8 mouse cellular contexts compared by ENCODE assay signal in the genomic region with DNA sequence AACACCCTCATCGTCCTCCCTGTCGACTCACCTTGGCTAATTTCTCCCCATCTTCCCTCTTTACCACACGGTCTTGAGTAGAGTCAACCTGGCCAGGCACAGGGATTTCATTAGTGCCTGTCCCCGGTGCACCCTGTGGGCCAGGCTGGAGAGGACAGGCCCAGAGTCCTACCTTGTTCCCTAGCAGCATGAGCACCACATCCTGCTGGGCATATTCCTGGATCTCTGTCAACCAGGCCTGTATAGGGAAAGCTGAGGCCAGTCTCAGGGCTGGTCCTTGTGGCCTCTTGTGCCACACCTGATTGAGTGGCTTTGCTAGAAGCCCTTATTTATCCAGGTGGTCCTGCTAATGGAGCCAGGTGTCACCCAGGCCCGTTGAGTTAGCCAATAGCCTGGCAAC. TPM values are rescaled to one million over a fixed set of nuclear protein-coding genes. Genes with fewer than 3 reads are reported as not detected.
DNase-seq lines count a peak whose midpoint lies in the region; ATAC-seq and TF ChIP-seq lines count a peak whose summit lies in the region.

No protein-coding gene starts in this region.

- 23% methylated on average over 5 of the region's 5 CpGs for WGBS in kidney, embryonic 15.5 days
- WGBS in bone marrow, adult 2 months, result 48% methylated on average over 5 of the region's 5 CpGs
- WGBS in hindbrain, postnatal 0 days, result 29% methylated on average over 5 of the region's 5 CpGs
- 28% methylated on average over 5 of the region's 5 CpGs for whole genome bisulfite sequencing in midbrain, embryonic 15.5 days

- peak overlapping the region; percentile 83 for H3K27ac ChIP-seq in kidney, embryonic 15.5 days
- no peak overlapping the region; the same call in 1 of the 2 replicates for H3K27ac ChIP-seq in bone marrow, adult 2 months (ENCODE audit: control insufficient read depth, insufficient read depth, low read depth, low read length, poor library complexity)
- H3K27ac ChIP-seq in hindbrain, postnatal 0 days, result peak overlapping the region; percentile 2; the same call in 1 of the 2 replicates
- H3K27ac ChIP-seq in midbrain, embryonic 15.5 days, result no peak overlapping the region

- peaks cover 24% of the 10 kb centered on the region for H3K36me3 ChIP-seq in kidney, embryonic 15.5 days
- no peaks in the 10 kb centered on the region for H3K36me3 ChIP-seq in hindbrain, postnatal 0 days (ENCODE audit: insufficient read depth, low read length)
- no peaks in the 10 kb centered on the region for H3K36me3 ChIP-seq in midbrain, embryonic 15.5 days (replicated peaks)

- TF ChIP-seq CTCF in bone marrow, adult 2 months (IDR thresholded peaks at IDR 0.05; ENCODE audit: control insufficient read depth, insufficient read depth, low read length), result no peak
- TF ChIP-seq CTCF in hindbrain, postnatal 0 days (IDR thresholded peaks at IDR 0.05; ENCODE audit: low read depth), result no peak

- peak overlapping the region; percentile 61 for H3K9ac ChIP-seq in kidney, embryonic 15.5 days
- peak overlapping the region; percentile 71 for H3K9ac ChIP-seq in hindbrain, postnatal 0 days (replicated peaks; ENCODE audit: low read length)
- peak overlapping the region; percentile 57 for H3K9ac ChIP-seq in midbrain, embryonic 15.5 days

- no peak for DNase-seq in kidney, postnatal 25 days
- no peak for DNase-seq in hindbrain, postnatal 0 days (ENCODE audit: low spot score)
- no peak for DNase-seq in gastrocnemius, postnatal 36 days
- DNase-seq in adrenal gland, postnatal 36 days, result no peak
- no peak for DNase-seq in ovary, postnatal 14 days (ENCODE audit: low spot score)

- peak overlapping the region; percentile 75 for H3K4me3 ChIP-seq in kidney, embryonic 15.5 days (replicated peaks)
- H3K4me3 ChIP-seq in bone marrow, adult 2 months (replicated peaks; ENCODE audit: control insufficient read depth, low read depth, low read length), result no peak overlapping the region
- H3K4me3 ChIP-seq in hindbrain, postnatal 0 days (ENCODE audit: low read length), result peak overlapping the region; percentile 60
- H3K4me3 ChIP-seq in midbrain, embryonic 15.5 days, result peak overlapping the region; percentile 59

- ATAC-seq in kidney, embryonic 15.5 days (replicated peaks; ENCODE audit: low FRiP score), result no peak
- no peak for ATAC-seq in hindbrain, postnatal 0 days
- ATAC-seq in midbrain, embryonic 15.5 days (replicated peaks), result no peak

- peak overlapping the region; percentile 82 for H3K4me2 ChIP-seq in kidney, embryonic 15.5 days
- H3K4me2 ChIP-seq in hindbrain, postnatal 0 days (ENCODE audit: low read depth, low read length), result peak overlapping the region; percentile 90
- H3K4me2 ChIP-seq in midbrain, embryonic 15.5 days, result peak overlapping the region; percentile 81

- intact Hi-C loops in gastrocnemius, postnatal 36 days (cut with DNase I), result loop anchor here (5.0 kb wide), 2 partner anchors 97 to 127 kb away; partner anchors contain the start of gene Npw

- H3K9me3 ChIP-seq in kidney, embryonic 15.5 days (replicated peaks), result no peaks in the 10 kb centered on the region
- no peaks in the 10 kb centered on the region for H3K9me3 ChIP-seq in hindbrain, postnatal 0 days (ENCODE audit: low read length)
- H3K9me3 ChIP-seq in midbrain, embryonic 15.5 days, result no peaks in the 10 kb centered on the region

- 0 out of 2 replicates have a peak, but pooled peaks have one; percentile 11 for TF ChIP-seq POLR2A in bone marrow, adult 2 months (IDR thresholded peaks at IDR 0.05; ENCODE audit: borderline replicate concordance, control insufficient read depth, low read depth, low read length)

- peaks cover 73% of the 10 kb centered on the region for H3K4me1 ChIP-seq in kidney, embryonic 15.5 days
- H3K4me1 ChIP-seq in bone marrow, adult 2 months (ENCODE audit: control insufficient read depth, insufficient read depth, low read length), result peaks cover 10% of the 10 kb centered on the region
- peaks cover 31% of the 10 kb centered on the region for H3K4me1 ChIP-seq in hindbrain, postnatal 0 days (ENCODE audit: insufficient read depth, low read length)
- peaks cover 68% of the 10 kb centered on the region for H3K4me1 ChIP-seq in midbrain, embryonic 15.5 days

- no peaks in the 10 kb centered on the region for H3K27me3 ChIP-seq in kidney, embryonic 15.5 days
- no peaks in the 10 kb centered on the region for H3K27me3 ChIP-seq in hindbrain, postnatal 0 days (ENCODE audit: insufficient read depth, low read length)
- H3K27me3 ChIP-seq in midbrain, embryonic 15.5 days (replicated peaks), result no peaks in the 10 kb centered on the region

RNA-seq across cellular contexts. Expression of gene Traf7, which starts 2.1 kb away (rescaled TPM):
- 85.8 and 96.1 TPM in 2 replicates for polyA plus RNA-seq in kidney, embryonic 15.5 days (2015; fragmentation: Nextera tagmentation; extraction: Ambion mirVana)
- 79.2 and 108 TPM in 2 replicates for polyA plus RNA-seq in bone marrow, adult 2 months (2011; ENCODE audit: insufficient read depth, insufficient read length, low replicate concordance, missing spikeins)
- 159 and 165 TPM in 2 replicates for total RNA-seq in hindbrain, postnatal 0 days (2014; rRNA removed)
- 64.0 and 66.1 TPM in 2 replicates for polyA plus RNA-seq in hindbrain, postnatal 0 days (2015; fragmentation: Nextera tagmentation; extraction: Ambion mirVana)
- polyA plus RNA-seq in midbrain, embryonic 15.5 days (2015; fragmentation: Nextera tagmentation; extraction: Ambion mirVana), result 108 and 112 TPM in 2 replicates
- 10 to 100 TPM; 23.7 to 30.2 TPM for total RNA-seq in gastrocnemius, postnatal 36 days (2021)
- 100 to 1,000 TPM in 1 of 2 experiments, 10 to 100 TPM in 1; 94.7 to 118 TPM for total RNA-seq in adrenal gland, postnatal 36 days (2021)

RNA-seq across cellular contexts. Expression of gene Rab26, which starts 4.1 kb away (rescaled TPM):
- 2.8 TPM in 2 replicates for polyA plus RNA-seq in kidney, embryonic 15.5 days (2015; fragmentation: Nextera tagmentation; extraction: Ambion mirVana)
- not detected in 2 replicates for polyA plus RNA-seq in bone marrow, adult 2 months (2011; ENCODE audit: insufficient read depth, insufficient read length, low replicate concordance, missing spikeins)
- total RNA-seq in hindbrain, postnatal 0 days (2014; rRNA removed), result 2.7 and 4.0 TPM in 2 replicates
- polyA plus RNA-seq in hindbrain, postnatal 0 days (2015; fragmentation: Nextera tagmentation; extraction: Ambion mirVana), result 10.6 and 14.7 TPM in 2 replicates
- 8.4 and 8.8 TPM in 2 replicates for polyA plus RNA-seq in midbrain, embryonic 15.5 days (2015; fragmentation: Nextera tagmentation; extraction: Ambion mirVana)
- under 1 TPM in 1 of 2 experiments, not detected in 1; 0.20 TPM for total RNA-seq in gastrocnemius, postnatal 36 days (2021)
- 1 to 10 TPM in 1 of 2 experiments, under 1 TPM in 1; 0.70 to 1.3 TPM for total RNA-seq in adrenal gland, postnatal 36 days (2021)

RNA-seq across cellular contexts. Expression of gene Pkd1, which starts 19.8 kb away (rescaled TPM):
- 21.3 and 21.9 TPM in 2 replicates for polyA plus RNA-seq in kidney, embryonic 15.5 days (2015; fragmentation: Nextera tagmentation; extraction: Ambion mirVana)
- 10.4 and 17.9 TPM in 2 replicates for polyA plus RNA-seq in bone marrow, adult 2 months (2011; ENCODE audit: insufficient read depth, insufficient read length, low replicate concordance, missing spikeins)
- 87.9 and 99.2 TPM in 2 replicates for total RNA-seq in hindbrain, postnatal 0 days (2014; rRNA removed)
- 14.9 and 16.0 TPM in 2 replicates for polyA plus RNA-seq in hindbrain, postnatal 0 days (2015; fragmentation: Nextera tagmentation; extraction: Ambion mirVana)
- 29.0 and 29.8 TPM in 2 replicates for polyA plus RNA-seq in midbrain, embryonic 15.5 days (2015; fragmentation: Nextera tagmentation; extraction: Ambion mirVana)
- total RNA-seq in gastrocnemius, postnatal 36 days (2021), result 10 to 100 TPM; 19.8 to 20.3 TPM
- total RNA-seq in adrenal gland, postnatal 36 days (2021), result 10 to 100 TPM; 46.9 to 49.1 TPM

RNA-seq across cellular contexts. Expression of gene Caskin1, which starts 41.5 kb away (rescaled TPM):
- polyA plus RNA-seq in kidney, embryonic 15.5 days (2015; fragmentation: Nextera tagmentation; extraction: Ambion mirVana), result 1.8 and 2.3 TPM in 2 replicates
- polyA plus RNA-seq in bone marrow, adult 2 months (2011; ENCODE audit: insufficient read depth, insufficient read length, low replicate concordance, missing spikeins), result not detected in 2 replicates
- total RNA-seq in hindbrain, postnatal 0 days (2014; rRNA removed), result 152 and 163 TPM in 2 replicates
- polyA plus RNA-seq in hindbrain, postnatal 0 days (2015; fragmentation: Nextera tagmentation; extraction: Ambion mirVana), result 42.1 and 43.7 TPM in 2 replicates
- 50.3 and 52.9 TPM in 2 replicates for polyA plus RNA-seq in midbrain, embryonic 15.5 days (2015; fragmentation: Nextera tagmentation; extraction: Ambion mirVana)
- total RNA-seq in gastrocnemius, postnatal 36 days (2021), result under 1 TPM; 0.05 TPM
- 10 to 100 TPM; 14.7 to 25.7 TPM for total RNA-seq in adrenal gland, postnatal 36 days (2021)

RNA-seq across cellular contexts. Expression of gene Mlst8, which starts 51.0 kb away (rescaled TPM):
- polyA plus RNA-seq in kidney, embryonic 15.5 days (2015; fragmentation: Nextera tagmentation; extraction: Ambion mirVana), result 29.0 and 36.1 TPM in 2 replicates
- 9.8 and 22.9 TPM in 2 replicates for polyA plus RNA-seq in bone marrow, adult 2 months (2011; ENCODE audit: insufficient read depth, insufficient read length, low replicate concordance, missing spikeins)
- 45.9 and 55.3 TPM in 2 replicates for total RNA-seq in hindbrain, postnatal 0 days (2014; rRNA removed)
- polyA plus RNA-seq in hindbrain, postnatal 0 days (2015; fragmentation: Nextera tagmentation; extraction: Ambion mirVana), result 26.3 and 26.4 TPM in 2 replicates
- polyA plus RNA-seq in midbrain, embryonic 15.5 days (2015; fragmentation: Nextera tagmentation; extraction: Ambion mirVana), result 40.6 and 43.7 TPM in 2 replicates
- 10 to 100 TPM; 11.9 to 12.1 TPM for total RNA-seq in gastrocnemius, postnatal 36 days (2021)
- total RNA-seq in adrenal gland, postnatal 36 days (2021), result 10 to 100 TPM; 22.8 to 24.3 TPM

Comparison
In these comparisons a context has a peak if more than half of its experiments do, and no peak if none do; other contexts are left out.
1. H3K27ac ChIP-seq: peak in kidney, embryonic 15.5 days (single experiment) and hindbrain, postnatal 0 days (single experiment); none in bone marrow, adult 2 months (single experiment) and midbrain, embryonic 15.5 days (single experiment).
2. Peak in every context shown above with its lines, with median percentiles within 50 percentile points of each other: H3K4me2 ChIP-seq and H3K9ac ChIP-seq.